Mouse (Mus musculus) liver, embryonic 15.5 days (tissue): Measurements from ENCODE around the gene Rab21. TPM values are rescaled to one million over a fixed set of nuclear protein-coding genes. Genes with fewer than 3 reads are reported as not detected.
"Not testable (repeated sequence)": the region's sequence is repeated elsewhere in the genome, so short reads cannot be mapped to it uniquely, and the experiment has no call there.

ENCODE experiments used
- ATAC-seq: fragments of 200-750 bp; cut with Nextera tagmentation; 2 replicates; pipeline ENCODE4 v1.8.0; 2017; ENCODE audit warnings: moderate number of reproducible peaks, mild to moderate bottlenecking, moderate library complexity; ENCODE audit not compliant: insufficient read depth
- H3K27ac ChIP-seq: fragments of 300-500 bp; sonication (generic); replicated peaks from 2 replicates; pipeline ENCODE4 v1.5.1; 2015; ENCODE audit warnings: mild to moderate bottlenecking, inconsistent platforms
- H3K27me3 ChIP-seq: fragments of 300-500 bp; sonication (generic); 2 replicates; pipeline ENCODE4 v1.6.1; 2015; ENCODE audit warnings: mild to moderate bottlenecking, inconsistent platforms
- H3K36me3 ChIP-seq: fragments of 300-500 bp; sonication (generic); replicated peaks from 2 replicates; pipeline ENCODE4 v1.6.1; 2015; ENCODE audit warnings: moderate library complexity, mild to moderate bottlenecking, inconsistent platforms
- H3K4me1 ChIP-seq: fragments of 300-500 bp; sonication (generic); replicated peaks from 2 replicates; pipeline ENCODE4 v1.6.1; 2015; ENCODE audit warnings: inconsistent platforms
- H3K4me2 ChIP-seq: fragments of 300-500 bp; sonication (generic); 2 replicates; pipeline ENCODE4 v1.6.1; 2015; ENCODE audit warnings: moderate library complexity, mild to moderate bottlenecking, inconsistent platforms
- H3K4me3 ChIP-seq: fragments of 300-500 bp; sonication (generic); replicated peaks from 2 replicates; pipeline ENCODE4 v1.5.1; 2015; ENCODE audit warnings: mild to moderate bottlenecking, inconsistent platforms
- H3K9ac ChIP-seq: fragments of 300-500 bp; sonication (generic); 2 replicates; pipeline ENCODE4 v1.6.1; 2015; ENCODE audit warnings: moderate library complexity, mild to moderate bottlenecking, inconsistent platforms
- H3K9me3 ChIP-seq: fragments of 300-500 bp; sonication (generic); replicated peaks from 2 replicates; pipeline ENCODE4 v1.6.1; 2016; ENCODE audit warnings: inconsistent platforms
- WGBS: fragments of 180-500 bp; shearing (Covaris S2); methylation state at CpG from one replicate; pipeline ENCODE4 v1.1.7; 2015; ENCODE audit warnings: mixed read lengths; ENCODE audit not compliant: insufficient replicate concordance; 5-methylcytosine and 5-hydroxymethylcytosine counted together
- polyA plus RNA-seq: library from polyadenylated mRNA; unstranded; fragments of >200 nt; fragmentation: Nextera tagmentation; extraction: Ambion mirVana; gene quantifications from 2 replicates; pipeline ENCODE4 v1.2.1, GENCODE M21; 2015

Rab21 gene
- polyA plus RNA-seq, 1 experiment from 2014 or later, result 2.4 TPM

DNA sequence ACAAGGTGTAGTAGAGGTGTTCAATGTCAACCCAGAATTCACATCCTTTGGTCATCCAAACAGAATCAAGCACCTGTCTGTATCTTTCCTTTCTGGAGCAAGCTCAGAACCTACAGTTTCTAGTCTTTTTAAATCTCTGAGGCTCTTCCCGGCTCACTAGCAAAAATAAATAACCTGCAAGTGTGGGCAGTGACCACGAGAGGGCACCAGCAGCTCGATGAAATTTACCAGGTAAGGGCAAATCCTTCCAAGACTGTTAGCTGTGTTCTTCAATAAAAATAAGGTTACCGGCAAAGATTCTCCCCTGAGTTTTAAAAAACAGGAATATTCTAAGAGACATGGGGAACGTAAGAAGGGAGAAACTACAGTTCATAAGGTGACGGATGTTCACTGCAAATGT lies 7.9 kb upstream of the Rab21 start:
- ATAC-seq, result no peak
- Histone ChIP-seq H3K27ac (no peak overlapping the region), H3K9ac (no peak overlapping the region), H3K36me3 (no peaks in the 10 kb centered on the region), H3K27me3 (peaks cover 7% of the 10 kb centered on the region; the same call in 1 of the 2 replicates), H3K9me3 (no peaks in the 10 kb centered on the region), H3K4me2 (no peak overlapping the region), H3K4me1 (no peaks in the 10 kb centered on the region), H3K4me3 (no peak overlapping the region)
- 7% methylated on average over 6 of the region's 6 CpGs for WGBS

DNA sequence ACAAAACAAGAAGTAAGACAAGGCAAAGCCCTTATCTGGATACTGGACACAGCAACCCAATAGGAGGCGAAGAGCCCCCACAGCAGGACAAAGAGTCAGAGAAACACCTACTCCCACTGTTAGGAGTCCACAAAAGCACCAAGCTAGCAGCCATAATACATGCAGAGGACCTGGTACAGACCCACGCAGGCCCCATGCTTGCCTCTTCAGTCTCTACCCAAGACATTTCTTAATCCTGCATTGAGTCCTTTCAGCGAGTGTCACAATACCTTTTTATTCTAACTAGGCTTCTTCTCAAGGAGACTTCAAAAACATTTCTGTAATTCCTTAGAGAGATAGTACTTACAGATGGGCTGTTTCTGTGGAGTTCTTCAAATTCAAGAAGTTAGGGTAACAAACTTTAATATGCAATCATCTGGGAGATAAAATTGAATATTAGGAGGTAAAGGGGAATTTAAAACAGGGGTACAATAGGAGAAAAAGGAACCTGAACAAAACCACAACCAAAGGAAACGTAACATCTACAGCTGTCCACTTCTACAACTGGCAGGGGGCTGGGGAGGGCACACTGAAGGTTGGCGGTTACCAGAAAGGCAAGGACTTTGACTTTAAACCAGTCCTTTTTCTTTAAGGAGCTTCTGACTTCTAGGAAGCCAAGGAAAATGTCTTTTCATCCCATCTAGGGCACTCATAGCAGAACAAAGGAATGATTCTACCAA lies 6.1 kb upstream of the Rab21 start:
- no peak overlapping the region for H3K27ac ChIP-seq
- no peaks in the 10 kb centered on the region for H3K36me3 ChIP-seq
- 38% methylated on average over 5 of the region's 5 CpGs for WGBS
- H3K9ac ChIP-seq, result no peak overlapping the region
- H3K27me3 ChIP-seq, result peaks cover 7% of the 10 kb centered on the region; the same call in 1 of the 2 replicates
- H3K4me3 ChIP-seq, result no peak overlapping the region
- no peak for ATAC-seq
- H3K4me1 ChIP-seq, result peaks cover under 1% of the 10 kb centered on the region
- no peak overlapping the region for H3K4me2 ChIP-seq
- no peaks in the 10 kb centered on the region for H3K9me3 ChIP-seq

DNA sequence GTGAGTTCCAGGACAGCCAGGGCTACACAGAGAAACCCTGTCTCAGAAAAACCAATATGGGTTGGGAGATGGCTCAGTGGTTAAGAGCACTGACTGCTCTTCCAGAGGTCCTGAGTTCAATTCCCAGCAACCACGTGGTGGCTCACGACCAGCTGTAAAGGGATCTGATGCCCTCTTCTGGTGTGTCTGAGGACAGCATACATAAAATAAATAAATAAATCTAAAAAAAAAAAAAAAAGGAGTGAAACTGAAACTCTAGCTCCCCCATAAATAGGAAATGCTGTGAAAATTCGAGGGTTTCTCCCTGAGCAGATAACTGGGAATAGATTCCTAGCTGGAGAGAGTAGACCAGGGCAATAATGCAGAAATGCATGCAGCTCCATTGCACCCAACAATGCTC lies 3.0 kb upstream of the Rab21 start:
- not testable (repeated sequence) for H3K36me3 ChIP-seq, H3K4me3 ChIP-seq, H3K27ac ChIP-seq, H3K4me2 ChIP-seq, H3K9me3 ChIP-seq, ATAC-seq, H3K27me3 ChIP-seq, H3K9ac ChIP-seq
- peaks cover 19% of the 10 kb centered on the region for H3K4me1 ChIP-seq
- 44% methylated on average over 3 of the region's 3 CpGs for WGBS

DNA sequence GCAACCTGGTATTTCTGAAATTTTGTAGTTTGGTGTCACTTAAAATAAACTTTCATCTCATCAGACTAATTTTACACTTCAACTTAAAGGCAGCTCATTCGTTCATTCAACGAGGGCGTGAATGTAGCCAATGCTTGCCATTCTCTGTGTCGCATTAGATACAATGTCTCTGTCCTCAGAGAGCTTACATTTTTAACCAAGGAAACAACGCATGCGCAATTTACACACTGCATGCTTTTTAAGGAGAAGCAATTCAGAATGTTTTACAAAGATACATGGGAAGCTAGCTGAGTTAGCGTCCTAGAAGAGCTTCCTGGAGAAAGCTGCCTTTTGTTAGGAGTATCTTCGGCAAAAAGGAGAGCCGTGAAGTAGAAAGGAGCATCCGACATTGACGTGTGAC lies 919 bp upstream of the Rab21 start:
- H3K27me3 ChIP-seq, result no peaks in the 10 kb centered on the region
- ATAC-seq, result no peak
- no peaks in the 10 kb centered on the region for H3K36me3 ChIP-seq
- H3K4me2 ChIP-seq, result peak overlapping the region; percentile 84
- WGBS, result 37% methylated on average over 11 of the region's 11 CpGs
- no peaks in the 10 kb centered on the region for H3K9me3 ChIP-seq
- peak overlapping the region; percentile 90 for H3K4me3 ChIP-seq
- peaks cover 37% of the 10 kb centered on the region for H3K4me1 ChIP-seq
- H3K27ac ChIP-seq, result peak overlapping the region; percentile 87
- no peak overlapping the region for H3K9ac ChIP-seq

DNA sequence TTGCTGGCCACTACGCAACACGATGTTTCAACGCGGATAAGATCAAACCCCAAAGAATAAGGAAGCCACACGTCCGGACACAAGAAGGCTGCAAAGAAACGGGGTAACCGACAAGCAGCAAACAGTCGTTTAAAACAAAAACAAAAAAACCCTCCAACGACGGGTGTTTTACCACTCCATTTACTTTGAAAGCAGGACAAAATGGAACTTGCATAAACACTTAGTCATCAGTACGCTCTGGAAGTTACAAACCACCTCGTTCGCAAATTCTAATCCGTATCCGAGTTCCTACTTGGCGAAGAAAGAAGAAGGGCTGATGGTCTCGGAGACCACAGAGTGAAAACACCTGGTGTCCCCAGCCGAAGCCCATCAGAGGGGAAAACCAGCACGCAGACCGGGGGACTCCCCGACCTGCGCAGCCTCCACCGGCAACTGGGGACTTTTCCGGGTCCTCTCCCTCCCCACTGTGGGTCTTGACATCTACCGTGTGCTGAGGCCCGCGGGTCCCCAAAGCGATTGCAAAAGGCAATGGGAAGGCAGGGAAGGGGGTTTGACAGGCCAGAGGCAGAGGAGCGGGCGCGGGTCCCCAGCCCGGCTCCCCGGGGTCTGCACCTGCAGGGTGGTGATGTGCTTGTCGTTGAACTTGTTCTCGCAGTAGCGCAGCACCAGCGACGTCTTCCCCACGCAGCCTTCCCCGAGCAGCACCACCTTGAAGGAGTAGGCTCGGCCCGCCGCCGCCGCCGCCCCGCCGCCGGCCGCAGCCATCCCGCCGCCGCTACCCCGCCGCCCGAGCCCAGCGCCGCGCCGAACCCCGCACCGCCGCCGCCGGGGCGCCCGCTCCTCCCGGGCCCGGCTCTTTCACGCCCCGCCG lies 577 bp downstream of the Rab21 start:
- H3K36me3 ChIP-seq, result no peaks in the 10 kb centered on the region; the same call in 1 of the 2 replicates
- ATAC-seq, result peak; percentile 80

DNA sequence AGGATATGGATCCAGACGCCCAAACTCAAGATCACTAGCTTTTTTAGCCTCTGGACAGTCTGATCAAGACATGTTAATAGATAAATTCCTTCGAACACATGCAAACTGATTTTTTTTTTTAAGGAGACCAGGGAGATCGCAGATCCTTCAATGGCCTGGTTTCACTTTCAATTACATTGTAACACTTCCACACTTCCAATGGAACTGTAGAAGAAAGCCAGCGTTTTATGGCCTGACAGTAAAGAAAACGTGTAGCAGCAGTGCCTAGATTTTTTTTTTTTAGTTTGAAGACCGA lies 1.2 kb downstream of the Rab21 start:
- Histone ChIP-seq H3K9ac (peak overlapping the region; percentile 95), H3K27ac (peak overlapping the region; percentile 87; the same call in 1 of the 2 replicates), H3K4me2 (peak overlapping the region; percentile 84), H3K4me1 (peaks cover 44% of the 10 kb centered on the region), H3K4me3 (peak overlapping the region; percentile 90), H3K9me3 (no peaks in the 10 kb centered on the region), H3K36me3 (no peaks in the 10 kb centered on the region; the same call in 1 of the 2 replicates), H3K27me3 (no peaks in the 10 kb centered on the region)
- WGBS, result 3% methylated on average over 6 of the region's 6 CpGs
- no peak for ATAC-seq

More for the DNA sequence above, 577 bp downstream of the Rab21 start:
- Histone ChIP-seq H3K27me3 (no peaks in the 10 kb centered on the region), H3K27ac (peak overlapping the region; percentile 87), H3K9ac (peak overlapping the region; percentile 95), H3K4me2 (peak overlapping the region; percentile 84), H3K4me1 (peaks cover 44% of the 10 kb centered on the region), H3K9me3 (no peaks in the 10 kb centered on the region), H3K4me3 (peak overlapping the region; percentile 90)
- under 1% methylated on average over 73 of the region's 73 CpGs for WGBS

DNA sequence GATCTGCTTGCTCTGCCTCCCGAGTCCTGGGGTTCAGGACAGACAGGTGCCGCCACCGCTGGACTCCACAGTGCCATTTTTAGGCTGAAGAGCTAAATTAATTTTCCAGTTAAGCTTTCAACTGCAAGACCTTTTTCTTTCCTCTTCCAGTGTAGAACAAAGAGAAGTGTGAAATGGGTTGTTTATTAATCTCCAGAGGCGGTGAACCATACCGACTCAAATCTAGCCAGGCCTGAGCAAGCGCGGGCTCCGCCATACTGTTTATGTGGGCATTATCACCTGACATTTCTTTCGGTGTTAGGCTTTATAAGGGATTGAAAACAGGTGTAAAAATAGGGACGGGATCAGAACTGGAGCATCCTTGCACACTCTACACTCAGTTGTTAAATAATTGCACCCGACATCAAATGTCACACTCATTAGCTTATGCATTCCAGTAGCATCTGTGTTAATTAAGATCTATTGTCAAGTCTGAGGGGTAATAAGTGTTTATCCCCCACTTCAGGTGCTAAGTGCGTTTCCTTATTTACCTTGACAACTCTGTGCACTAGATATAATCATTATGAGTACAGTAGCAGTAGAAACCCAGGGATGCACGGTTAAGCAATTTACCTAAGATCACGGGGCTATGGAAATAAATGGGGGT lies 1.6 kb downstream of the Rab21 start:
- no peaks in the 10 kb centered on the region for H3K9me3 ChIP-seq
- no peaks in the 10 kb centered on the region; the same call in 1 of the 2 replicates for H3K36me3 ChIP-seq
- 0 out of 2 replicates have a peak overlapping the region, but pooled peaks have one; percentile 87 for H3K27ac ChIP-seq
- WGBS, result 72% methylated on average over 14 of the region's 14 CpGs
- no peaks in the 10 kb centered on the region for H3K27me3 ChIP-seq
- peak overlapping the region; percentile 90 for H3K4me3 ChIP-seq
- peaks cover 44% of the 10 kb centered on the region for H3K4me1 ChIP-seq
- no peak for ATAC-seq
- peak overlapping the region; percentile 95 for H3K9ac ChIP-seq
- peak overlapping the region; percentile 84 for H3K4me2 ChIP-seq

DNA sequence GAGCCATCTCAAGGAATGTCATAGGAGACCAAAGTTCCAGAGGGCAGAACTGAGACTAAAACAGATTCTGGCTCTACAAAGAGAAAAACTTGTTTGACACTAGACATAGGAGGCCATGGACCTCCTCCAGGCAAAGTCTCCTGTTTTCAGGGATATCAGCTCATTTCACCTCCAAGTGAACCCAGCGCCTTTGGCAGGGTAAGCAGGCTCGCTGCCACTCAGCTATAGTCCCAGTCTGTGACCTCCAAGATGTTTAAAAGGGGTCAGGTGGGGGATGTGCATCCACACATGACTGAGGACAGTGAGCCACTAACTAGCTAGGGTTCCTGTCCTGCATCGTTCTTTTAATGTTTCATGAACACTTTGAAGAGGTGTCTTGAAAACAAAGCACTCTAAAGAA lies 2.7 kb downstream of the Rab21 start:
- Histone ChIP-seq H3K4me1 (peaks cover 44% of the 10 kb centered on the region), H3K27ac (no peak overlapping the region; the same call in 1 of the 2 replicates), H3K27me3 (no peaks in the 10 kb centered on the region), H3K4me3 (no peak overlapping the region), H3K36me3 (no peaks in the 10 kb centered on the region; the same call in 1 of the 2 replicates), H3K4me2 (0 out of 2 replicates have a peak overlapping the region, but pooled peaks have one; percentile 7), H3K9ac (no peak overlapping the region), H3K9me3 (no peaks in the 10 kb centered on the region)
- no peak for ATAC-seq
- WGBS, result 65% methylated on average over 3 of the region's 3 CpGs

DNA sequence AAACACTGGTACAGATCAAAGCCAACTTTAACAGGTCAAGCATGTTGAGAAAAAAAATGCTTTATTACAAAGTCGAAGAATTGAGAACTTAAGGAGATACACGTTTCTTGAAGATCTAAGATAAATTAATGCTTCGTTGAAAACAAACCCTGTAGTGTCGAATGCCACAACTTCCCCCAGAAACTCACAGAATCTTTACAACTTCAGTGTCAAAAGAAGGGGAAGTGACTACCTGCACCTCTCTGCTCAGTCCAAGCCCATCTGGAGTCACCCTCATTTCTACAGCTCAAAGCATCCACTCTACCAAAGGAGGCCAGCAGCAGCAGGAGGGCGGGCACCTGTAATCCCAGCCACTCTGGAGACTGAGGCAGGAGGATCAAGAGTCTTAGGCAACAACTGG lies 3.2 kb downstream of the Rab21 start:
- Histone ChIP-seq H3K27me3 (no peaks in the 10 kb centered on the region), H3K4me1 (peaks cover 47% of the 10 kb centered on the region), H3K27ac (no peak overlapping the region; the same call in 1 of the 2 replicates), H3K4me3 (no peak overlapping the region), H3K9ac (no peak overlapping the region), H3K4me2 (0 out of 2 replicates have a peak overlapping the region, but pooled peaks have one; percentile 7), H3K36me3 (no peaks in the 10 kb centered on the region; the same call in 1 of the 2 replicates), H3K9me3 (no peaks in the 10 kb centered on the region)
- 42% methylated on average over 5 of the region's 5 CpGs for WGBS
- no peak for ATAC-seq

DNA sequence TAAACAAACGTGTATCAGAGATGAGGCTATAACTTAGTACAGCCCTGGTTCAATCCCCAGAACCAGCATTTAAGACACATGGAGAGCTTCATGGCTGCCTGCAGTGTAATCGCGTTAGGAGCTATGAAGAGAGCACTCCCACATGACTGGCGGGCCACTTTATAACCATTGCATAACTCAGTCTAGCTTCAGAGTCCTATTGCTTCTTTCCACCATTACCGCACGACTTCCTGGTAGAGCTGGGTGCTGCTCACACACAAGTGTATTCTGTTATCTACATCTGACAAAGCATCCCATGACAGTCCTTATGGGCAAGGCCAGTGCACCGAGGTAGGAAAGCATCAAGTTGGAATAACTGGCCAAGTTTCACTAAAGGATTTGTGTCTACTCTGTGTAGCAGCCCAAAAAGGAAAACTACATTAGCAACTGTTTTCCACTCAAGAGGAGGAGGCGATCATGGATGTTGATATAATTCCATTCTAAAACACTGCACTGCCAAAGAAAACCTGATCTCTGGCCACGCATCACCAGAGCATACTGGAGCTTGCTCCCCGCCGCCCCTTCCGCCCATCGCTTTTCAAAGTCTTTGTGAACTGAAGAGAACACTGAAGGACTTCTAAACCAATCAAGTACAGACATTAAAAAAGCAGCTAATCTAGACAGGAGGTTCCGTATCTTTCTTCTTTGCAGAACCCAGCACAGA lies 4.0 kb downstream of the Rab21 start:
- Histone ChIP-seq H3K9me3 (no peaks in the 10 kb centered on the region), H3K4me1 (peaks cover 46% of the 10 kb centered on the region), H3K4me3 (no peak overlapping the region), H3K4me2 (no peak overlapping the region), H3K27ac (no peak overlapping the region), H3K9ac (no peak overlapping the region), H3K36me3 (no peaks in the 10 kb centered on the region; the same call in 1 of the 2 replicates), H3K27me3 (no peaks in the 10 kb centered on the region)
- 69% methylated on average over 14 of the region's 14 CpGs for WGBS
- ATAC-seq, result no peak
